Comparison of ENCODE assay signal across 8 mouse cellular contexts in the genomic region with DNA sequence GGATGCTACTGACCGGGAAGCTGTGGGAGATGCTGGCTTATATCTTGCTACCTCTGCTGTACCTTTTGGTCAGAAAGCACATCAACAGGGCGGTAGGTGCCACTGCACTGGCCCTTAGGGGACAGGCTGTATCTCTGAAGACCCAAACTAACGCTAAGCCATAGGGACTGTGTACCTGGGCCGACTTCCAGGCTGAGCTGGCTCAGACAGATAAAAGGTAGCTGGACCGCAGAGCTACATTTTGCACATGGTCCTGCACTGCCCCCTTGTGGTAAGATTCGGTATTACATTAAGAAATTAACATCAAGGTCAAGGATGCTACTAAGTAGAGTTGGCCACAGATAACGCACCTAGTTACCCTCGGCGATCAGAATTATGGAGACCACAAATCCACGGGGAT. TPM values are rescaled to one million over a fixed set of nuclear protein-coding genes. Genes with fewer than 3 reads are reported as not detected.
A peak's percentile ranks its signal among the peaks of the same experiment; 100 is the strongest.
DNase-seq lines count a peak whose midpoint lies in the region; ATAC-seq and TF ChIP-seq lines count a peak whose summit lies in the region.

No protein-coding gene starts in this region.

- no peaks in the 10 kb centered on the region for H3K9me3 ChIP-seq in forebrain, postnatal 0 days (ENCODE audit: low read length)
- H3K9me3 ChIP-seq in hindbrain, embryonic 16.5 days (ENCODE audit: control insufficient read depth, low read length) = no peaks in the 10 kb centered on the region
- H3K9me3 ChIP-seq in midbrain, embryonic 16.5 days (replicated peaks; ENCODE audit: control insufficient read depth, low read length, poor library complexity, severe bottlenecking) = no peaks in the 10 kb centered on the region

- H3K27ac ChIP-seq in forebrain, postnatal 0 days (ENCODE audit: low read depth, low read length) = no peak overlapping the region
- no peak overlapping the region for H3K27ac ChIP-seq in hindbrain, embryonic 16.5 days (ENCODE audit: low read depth, low read length)
- H3K27ac ChIP-seq in midbrain, embryonic 16.5 days (ENCODE audit: low read length) = no peak overlapping the region

- TF ChIP-seq CTCF in forebrain, postnatal 0 days (IDR thresholded peaks at IDR 0.05; ENCODE audit: low read depth) = peak; percentile 98

- H3K9ac ChIP-seq in forebrain, postnatal 0 days = no peak overlapping the region
- no peak overlapping the region for H3K9ac ChIP-seq in hindbrain, embryonic 16.5 days (ENCODE audit: low read depth, low read length)
- H3K9ac ChIP-seq in midbrain, embryonic 16.5 days (ENCODE audit: low read depth, low read length) = no peak overlapping the region

- ATAC-seq in forebrain, postnatal 0 days = no peak
- peak; percentile 65; the same call in 1 of the 2 replicates for ATAC-seq in hindbrain, embryonic 16.5 days
- peak; percentile 58; the same call in 1 of the 2 replicates for ATAC-seq in midbrain, embryonic 16.5 days

- peaks cover 3% of the 10 kb centered on the region for H3K27me3 ChIP-seq in forebrain, postnatal 0 days (ENCODE audit: insufficient read depth, low read length)
- no peaks in the 10 kb centered on the region for H3K27me3 ChIP-seq in hindbrain, embryonic 16.5 days (replicated peaks; ENCODE audit: control insufficient read depth, insufficient read depth, low read length)
- peaks cover 6% of the 10 kb centered on the region for H3K27me3 ChIP-seq in midbrain, embryonic 16.5 days (ENCODE audit: control insufficient read depth, insufficient read depth, low read depth, low read length)

- intact Hi-C loops in left cerebral cortex, postnatal 25 days (cut with DNase I) = loop anchor here (1.0 to 5.0 kb wide), 2 partner anchors 64 to 292 kb away; no protein-coding TSS in a partner anchor

- H3K36me3 ChIP-seq in forebrain, postnatal 0 days (ENCODE audit: insufficient read depth) = no peaks in the 10 kb centered on the region
- no peaks in the 10 kb centered on the region for H3K36me3 ChIP-seq in hindbrain, embryonic 16.5 days (ENCODE audit: control insufficient read depth, insufficient read depth, low read length)
- no peaks in the 10 kb centered on the region for H3K36me3 ChIP-seq in midbrain, embryonic 16.5 days (ENCODE audit: control insufficient read depth, insufficient read depth, low read length)

- no peak overlapping the region for H3K4me2 ChIP-seq in forebrain, postnatal 0 days (ENCODE audit: low read depth)
- no peak overlapping the region for H3K4me2 ChIP-seq in hindbrain, embryonic 16.5 days (ENCODE audit: low read length)
- H3K4me2 ChIP-seq in midbrain, embryonic 16.5 days (ENCODE audit: low read length) = no peak overlapping the region

- WGBS in forebrain, postnatal 0 days = 18% methylated on average over 10 of the region's 10 CpGs
- 20% methylated on average over 10 of the region's 10 CpGs for WGBS in hindbrain, embryonic 16.5 days
- 18% methylated on average over 10 of the region's 10 CpGs for WGBS in midbrain, embryonic 16.5 days

- H3K4me1 ChIP-seq in forebrain, postnatal 0 days (ENCODE audit: insufficient read depth) = no peaks in the 10 kb centered on the region
- H3K4me1 ChIP-seq in hindbrain, embryonic 16.5 days (ENCODE audit: control insufficient read depth, insufficient read depth, low read depth, low read length) = no peaks in the 10 kb centered on the region
- H3K4me1 ChIP-seq in midbrain, embryonic 16.5 days (ENCODE audit: control insufficient read depth, insufficient read depth, low read length) = no peaks in the 10 kb centered on the region

- no peak overlapping the region for H3K4me3 ChIP-seq in forebrain, postnatal 0 days (ENCODE audit: low read depth, low read length)
- H3K4me3 ChIP-seq in hindbrain, embryonic 16.5 days (ENCODE audit: low read length) = no peak overlapping the region
- H3K4me3 ChIP-seq in midbrain, embryonic 16.5 days (ENCODE audit: low read depth, low read length) = no peak overlapping the region

- DNase-seq in urinary bladder, adult 18-20 months (ENCODE audit: low spot score in 2 of 2) = peak; percentile 48 to 50
- DNase-seq in urinary bladder, postnatal 10 days (ENCODE audit: low spot score) = no peak
- DNase-seq in cerebellum, adult 11 months = peak; percentile 70
- peak; percentile 80 for DNase-seq in forebrain, postnatal 0 days
- DNase-seq in left cerebral cortex, postnatal 25 days (ENCODE audit: low spot score in 2 of 2) = peak; percentile 76 to 82
- peak; percentile 77 for DNase-seq in testis, postnatal 10 days (ENCODE audit: low spot score)

RNA-seq across cellular contexts. Expression of a gene that starts 11.7 kb away (rescaled TPM):
- total RNA-seq in forebrain, postnatal 0 days (2014; rRNA removed) = 1.3 and 1.8 TPM in 2 replicates
- 0.31 TPM in 2 replicates for polyA plus RNA-seq in forebrain, postnatal 0 days (2015; fragmentation: Nextera tagmentation; extraction: Ambion mirVana)
- 0.50 and 0.54 TPM in 2 replicates for polyA plus RNA-seq in hindbrain, embryonic 16.5 days (2015; fragmentation: Nextera tagmentation; extraction: Ambion mirVana)
- 1 to 10 TPM; 1.1 to 1.4 TPM for total RNA-seq in left cerebral cortex, postnatal 25 days (2021)
- 0.26 and 0.34 TPM in 2 replicates for polyA plus RNA-seq in midbrain, embryonic 16.5 days (2015; fragmentation: Nextera tagmentation; extraction: Ambion mirVana)

RNA-seq across cellular contexts. Expression of a gene that starts 20.2 kb away (rescaled TPM):
- total RNA-seq in forebrain, postnatal 0 days (2014; rRNA removed) = 1.8 and 3.4 TPM in 2 replicates
- 1.4 and 3.2 TPM in 2 replicates for polyA plus RNA-seq in forebrain, postnatal 0 days (2015; fragmentation: Nextera tagmentation; extraction: Ambion mirVana)
- 2.8 and 3.0 TPM in 2 replicates for polyA plus RNA-seq in hindbrain, embryonic 16.5 days (2015; fragmentation: Nextera tagmentation; extraction: Ambion mirVana)
- total RNA-seq in left cerebral cortex, postnatal 25 days (2021) = 1 to 10 TPM; 4.9 to 6.3 TPM
- 2.1 and 2.9 TPM in 2 replicates for polyA plus RNA-seq in midbrain, embryonic 16.5 days (2015; fragmentation: Nextera tagmentation; extraction: Ambion mirVana)

RNA-seq across cellular contexts. Expression of a gene that starts 49.9 kb away (rescaled TPM):
- total RNA-seq in forebrain, postnatal 0 days (2014; rRNA removed) = not detected in 2 replicates
- not detected in 2 replicates for polyA plus RNA-seq in forebrain, postnatal 0 days (2015; fragmentation: Nextera tagmentation; extraction: Ambion mirVana)
- not detected in 2 replicates for polyA plus RNA-seq in hindbrain, embryonic 16.5 days (2015; fragmentation: Nextera tagmentation; extraction: Ambion mirVana)
- not detected for total RNA-seq in left cerebral cortex, postnatal 25 days (2021)
- polyA plus RNA-seq in midbrain, embryonic 16.5 days (2015; fragmentation: Nextera tagmentation; extraction: Ambion mirVana) = not detected in 2 replicates
